Mouse (Mus musculus) midbrain, embryonic 11.5 days (tissue): ENCODE measurements around the gene Cdt1. TPM values are rescaled to one million over a fixed set of nuclear protein-coding genes. Genes with fewer than 3 reads are reported as not detected.
A peak's percentile ranks its signal among the peaks of the same experiment; 100 is the strongest.

ENCODE experiments used
- ATAC-seq: fragments of 200-750 bp; cut with Nextera tagmentation; 2 replicates; pipeline ENCODE4 v1.8.0; 2017; ENCODE audit warnings: moderate TSS enrichment, moderate library complexity; ENCODE audit not compliant: low FRiP score
- DNase-seq: peaks from one replicate; pipeline ENCODE4 v3.0.0; 2015; ENCODE audit warnings: low spot score; ENCODE audit errors: missing footprints
- H3K27ac ChIP-seq: fragments of 300-500 bp; sonication (generic); 2 replicates; pipeline ENCODE4 v1.5.1; 2014; ENCODE audit warnings: low read depth, low read length
- H3K27me3 ChIP-seq: fragments of 300-500 bp; sonication (generic); 2 replicates; pipeline ENCODE4 v1.6.1; 2014; ENCODE audit warnings: mild to moderate bottlenecking, low read length, moderate library complexity, mixed read lengths; ENCODE audit not compliant: control insufficient read depth, insufficient read depth
- H3K36me3 ChIP-seq: fragments of 300-500 bp; sonication (generic); 2 replicates; pipeline ENCODE4 v1.6.1; 2014; ENCODE audit warnings: mild to moderate bottlenecking, low read length, moderate library complexity, mixed read lengths; ENCODE audit not compliant: control insufficient read depth, insufficient read depth
- H3K4me1 ChIP-seq: fragments of 300-500 bp; sonication (generic); 2 replicates; pipeline ENCODE4 v1.6.1; 2014; ENCODE audit warnings: low read length; ENCODE audit not compliant: control insufficient read depth, insufficient read depth
- H3K4me2 ChIP-seq: fragments of 300-500 bp; sonication (generic); 2 replicates; pipeline ENCODE4 v1.6.1; 2014; ENCODE audit warnings: mild to moderate bottlenecking, moderate library complexity
- H3K4me3 ChIP-seq: fragments of 300-500 bp; sonication (generic); 2 replicates; pipeline ENCODE4 v1.5.1; 2014; ENCODE audit warnings: low read depth, low read length
- H3K9ac ChIP-seq: fragments of 300-500 bp; sonication (generic); 2 replicates; pipeline ENCODE4 v1.6.1; 2014; ENCODE audit warnings: low read length
- H3K9me3 ChIP-seq: fragments of 300-500 bp; sonication (generic); 2 replicates; pipeline ENCODE4 v1.6.1; 2016; ENCODE audit warnings: low read length; ENCODE audit not compliant: control insufficient read depth
- WGBS: fragments of 180-500 bp; shearing (Covaris S2); extraction: QIAGEN DNeasy Blood & Tissue Kit; methylation state at CpG from one replicate; pipeline ENCODE4 v1.1.7; 2014; 5-methylcytosine and 5-hydroxymethylcytosine counted together
- polyA plus RNA-seq: library from polyadenylated mRNA; unstranded; fragments of >200 nt; fragmentation: Nextera tagmentation; extraction: Ambion mirVana; gene quantifications from 2 replicates; pipeline ENCODE4 v1.2.1, GENCODE M21; 2014

The Cdt1 gene
- polyA plus RNA-seq, 1 experiment from 2014 or later = 35.8 TPM

GRCm38 (mm10) chr8:122557248-122558038 lies 10.4 kb upstream of the Cdt1 start:
- H3K4me1 ChIP-seq = no peaks in the 10 kb centered on the region
- H3K9ac ChIP-seq = no peak overlapping the region
- no peak overlapping the region for H3K27ac ChIP-seq
- no peaks in the 10 kb centered on the region for H3K27me3 ChIP-seq
- no peak for DNase-seq
- H3K4me3 ChIP-seq = no peak overlapping the region
- H3K36me3 ChIP-seq = no peaks in the 10 kb centered on the region
- H3K4me2 ChIP-seq = no peak overlapping the region
- ATAC-seq = no peak
- H3K9me3 ChIP-seq = no peaks in the 10 kb centered on the region
- 50% methylated on average over 10 of the region's 10 CpGs for WGBS

GRCm38 (mm10) chr8:122558671-122559349 lies 9.0 kb upstream of the Cdt1 start:
- H3K9ac ChIP-seq = no peak overlapping the region
- no peaks in the 10 kb centered on the region for H3K9me3 ChIP-seq
- no peak for DNase-seq
- H3K4me3 ChIP-seq = no peak overlapping the region
- H3K4me2 ChIP-seq = no peak overlapping the region
- 18% methylated on average over 12 of the region's 12 CpGs for WGBS
- no peaks in the 10 kb centered on the region for H3K36me3 ChIP-seq
- H3K27me3 ChIP-seq = no peaks in the 10 kb centered on the region
- ATAC-seq = no peak
- no peaks in the 10 kb centered on the region for H3K4me1 ChIP-seq
- no peak overlapping the region for H3K27ac ChIP-seq

GRCm38 (mm10) chr8:122561199-122561598 lies 6.6 kb upstream of the Cdt1 start:
- Histone ChIP-seq H3K36me3 (no peaks in the 10 kb centered on the region), H3K4me1 (no peaks in the 10 kb centered on the region), H3K27ac (no peak overlapping the region), H3K9ac (no peak overlapping the region), H3K4me3 (no peak overlapping the region), H3K27me3 (no peaks in the 10 kb centered on the region), H3K4me2 (no peak overlapping the region), H3K9me3 (no peaks in the 10 kb centered on the region)
- ATAC-seq (no peak), DNase-seq (no peak)
- WGBS = 78% methylated on average over 5 of the region's 5 CpGs

- Histone ChIP-seq H3K4me2 (no peak overlapping the region), H3K9ac (no peak overlapping the region), H3K9me3 (no peaks in the 10 kb centered on the region), H3K4me3 (no peak overlapping the region), H3K27ac (no peak overlapping the region), H3K27me3 (no peaks in the 10 kb centered on the region), H3K4me1 (peaks cover 22% of the 10 kb centered on the region), H3K36me3 (peaks cover 3% of the 10 kb centered on the region)
- ATAC-seq (no peak), DNase-seq (no peak)
- WGBS = 89% methylated on average over 25 of the region's 25 CpGs
These were observed 3.2 kb upstream of the Cdt1 start for GRCm38 (mm10) chr8:122564363-122565352.

GRCm38 (mm10) chr8:122566766-122567165 lies 1.0 kb upstream of the Cdt1 start:
- Histone ChIP-seq H3K36me3 (peaks cover 18% of the 10 kb centered on the region), H3K27ac (peak overlapping the region; percentile 85), H3K4me2 (peak overlapping the region; percentile 82), H3K4me1 (peaks cover 23% of the 10 kb centered on the region), H3K9me3 (no peaks in the 10 kb centered on the region), H3K27me3 (no peaks in the 10 kb centered on the region), H3K4me3 (peak overlapping the region; percentile 83), H3K9ac (peak overlapping the region; percentile 91)
- DNase-seq (no peak), ATAC-seq (no peak)
- WGBS = 27% methylated on average over 6 of the region's 6 CpGs

- DNase-seq = no peak
- Histone ChIP-seq H3K27ac (peak overlapping the region; percentile 82), H3K4me3 (peak overlapping the region; percentile 83), H3K4me2 (peak overlapping the region; percentile 82), H3K4me1 (peaks cover 23% of the 10 kb centered on the region), H3K27me3 (no peaks in the 10 kb centered on the region), H3K9ac (peak overlapping the region; percentile 91), H3K9me3 (no peaks in the 10 kb centered on the region), H3K36me3 (peaks cover 23% of the 10 kb centered on the region)
- ATAC-seq = peak; percentile 68
- WGBS = under 1% methylated on average over 34 of the region's 34 CpGs
These were observed 292 bp downstream of the Cdt1 start for GRCm38 (mm10) chr8:122568109-122568504.

GRCm38 (mm10) chr8:122568881-122569309 lies 1.1 kb downstream of the Cdt1 start:
- Histone ChIP-seq H3K27ac (no peak overlapping the region), H3K9me3 (no peaks in the 10 kb centered on the region), H3K4me3 (peak overlapping the region; percentile 83), H3K36me3 (peaks cover 23% of the 10 kb centered on the region), H3K27me3 (no peaks in the 10 kb centered on the region), H3K9ac (peak overlapping the region; percentile 91), H3K4me1 (peaks cover 23% of the 10 kb centered on the region), H3K4me2 (peak overlapping the region; percentile 82)
- WGBS = 14% methylated on average over 10 of the region's 10 CpGs
- DNase-seq (peak; percentile 90), ATAC-seq (no peak)

- peaks cover 26% of the 10 kb centered on the region for H3K36me3 ChIP-seq
- peak overlapping the region; percentile 82 for H3K4me2 ChIP-seq
- 72% methylated on average over 9 of the region's 9 CpGs for WGBS
- no peak for ATAC-seq
- no peak for DNase-seq
- H3K9ac ChIP-seq = peak overlapping the region; percentile 91
- H3K9me3 ChIP-seq = no peaks in the 10 kb centered on the region
- no peaks in the 10 kb centered on the region for H3K27me3 ChIP-seq
- peak overlapping the region; percentile 83 for H3K4me3 ChIP-seq
- H3K27ac ChIP-seq = no peak overlapping the region
- peaks cover 25% of the 10 kb centered on the region for H3K4me1 ChIP-seq
These were observed 1.5 kb downstream of the Cdt1 start for GRCm38 (mm10) chr8:122569329-122569728.
